Mouse (Mus musculus) adrenal gland, postnatal 4 days (tissue): Measurements from ENCODE around the gene Dnmt1. TPM values are rescaled to one million over a fixed set of nuclear protein-coding genes. Genes with fewer than 3 reads are reported as not detected.

ENCODE experiments used
- DNase-seq, 2 experiments: peaks; one replicate each; pipeline ENCODE4 v3.0.0; 2021 to 2022; ENCODE audit warnings: low spot score in 2 of 2, mixed read lengths in 2 of 2
- total RNA-seq, 2 experiments: library from RNA; stranded (reverse); gene quantifications; 2 replicates each; pipeline ENCODE4 v1.2.3; 2021

Gene Dnmt1
- total RNA-seq, 2 experiments from 2014 or later = 71.8 to 89.6 TPM

GRCm38 (mm10) chr9:20887704-20888385 is 71.8 kb downstream of the Dnmt1 start, which contains the start of gene Ppan:
Gene Ppan (plus strand): TSS chr9:20888175.
- DNase-seq = peak; percentile 71 to 84

- DNase-seq = no peak
Measured at GRCm38 (mm10) chr9:20887191-20887590, 72.5 kb downstream of the Dnmt1 start.

- DNase-seq = no peak
Measured at GRCm38 (mm10) chr9:20886563-20886962, 73.1 kb downstream of the Dnmt1 start.

GRCm38 (mm10) chr9:20879097-20879792 is 80.4 kb downstream of the Dnmt1 start, which contains the start of gene Angptl6:
Gene Angptl6 (minus strand): TSS chr9:20879727.
- DNase-seq = no peak

- no peak for DNase-seq
Measured at GRCm38 (mm10) chr9:20878710-20879065, 81.0 kb downstream of the Dnmt1 start.

- DNase-seq = peak; percentile 96 to 99
Measured at GRCm38 (mm10) chr9:20878041-20878709, 81.5 kb downstream of the Dnmt1 start.

- no peak for DNase-seq
Measured at GRCm38 (mm10) chr9:20877118-20878040, 82.3 kb downstream of the Dnmt1 start.

GRCm38 (mm10) chr9:20876318-20877117 is 83.2 kb downstream of the Dnmt1 start:
- DNase-seq = no peak

- no peak for DNase-seq
Measured at GRCm38 (mm10) chr9:20875021-20875790, 84.5 kb downstream of the Dnmt1 start.

- no peak for DNase-seq
Measured at GRCm38 (mm10) chr9:20873521-20873920, 86.2 kb downstream of the Dnmt1 start.

GRCm38 (mm10) chr9:20872991-20873390 is 86.7 kb downstream of the Dnmt1 start:
- no peak for DNase-seq

GRCm38 (mm10) chr9:20870211-20871173 is 89.2 kb downstream of the Dnmt1 start:
- DNase-seq = no peak

- no peak for DNase-seq
Measured at GRCm38 (mm10) chr9:20869246-20869645, 90.4 kb downstream of the Dnmt1 start.

GRCm38 (mm10) chr9:20868448-20869001 is 91.2 kb downstream of the Dnmt1 start, which contains the start of gene A230050P20Rik:
Gene A230050P20Rik (plus strand): TSS chr9:20868642.
- DNase-seq = peak; percentile 29 to 46

- no peak for DNase-seq
Measured at GRCm38 (mm10) chr9:20866879-20867278, 92.8 kb downstream of the Dnmt1 start.

- DNase-seq = no peak
Measured at GRCm38 (mm10) chr9:20862225-20862624, 97.5 kb downstream of the Dnmt1 start.

GRCm38 (mm10) chr9:20861821-20862220 is 97.9 kb downstream of the Dnmt1 start:
- DNase-seq = no peak

GRCm38 (mm10) chr9:20859926-20860325 is 99.8 kb downstream of the Dnmt1 start:
- no peak for DNase-seq
